Mouse (Mus musculus) gonadal fat pad, adult 2 months (tissue): ENCODE measurements around the gene Gm45711. TPM values are rescaled to one million over a fixed set of nuclear protein-coding genes. Genes with fewer than 3 reads are reported as not detected.
"Not testable (repeated sequence)": the region's sequence is repeated elsewhere in the genome, so short reads cannot be mapped to it uniquely, and the experiment has no call there.

ENCODE experiments used
- DNase-seq: peaks from one replicate; pipeline ENCODE4 v3.0.0-alpha.2; 2012; ENCODE audit warnings: low read depth
- polyA plus RNA-seq: library from polyadenylated mRNA; depleted of rRNA; stranded (reverse); fragments of >200 nt; gene quantifications from 2 replicates; pipeline ENCODE4 v1.2.3, GENCODE M21; 2012; rRNA removed

Gm45711 gene
- 0.29 TPM in 1 of 2 replicates, not detected in the other for polyA plus RNA-seq

DNA sequence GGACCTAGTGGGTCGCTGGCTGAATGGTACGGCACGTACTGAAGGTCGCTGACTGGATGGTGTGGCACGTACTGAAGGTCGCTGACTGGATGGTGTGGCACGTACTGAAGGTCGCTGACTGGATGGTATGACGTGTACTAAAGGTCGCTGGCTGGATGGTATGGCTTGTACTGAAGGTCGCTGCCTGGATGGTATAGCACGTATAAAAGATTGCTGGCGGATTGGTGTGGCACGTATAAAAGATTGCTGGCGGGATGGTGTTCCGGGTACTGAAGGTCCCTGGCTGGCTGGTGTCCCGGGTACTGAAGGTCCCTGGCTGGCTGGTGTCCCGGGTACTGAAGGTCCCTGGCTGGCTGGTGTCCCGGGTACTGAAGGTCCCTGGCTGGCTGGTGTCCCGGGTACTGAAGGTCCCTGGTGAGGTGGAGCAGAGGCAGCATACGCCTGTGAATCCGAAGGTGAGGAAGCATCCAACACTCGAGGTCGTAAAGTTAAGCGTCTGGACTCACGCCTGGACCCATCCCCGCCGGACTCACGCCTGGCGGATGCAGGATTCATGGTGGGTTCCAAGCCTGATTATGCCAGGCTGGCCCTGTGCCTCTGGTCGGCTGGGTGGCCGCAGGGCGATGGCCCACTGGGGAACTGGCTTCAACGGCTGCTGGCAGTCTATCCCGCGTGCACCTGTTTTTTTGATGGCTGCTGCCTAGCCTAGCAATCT, at the start of gene Gm45711, which contains the start of gene Cmtm1:
Gene Gm45711, minus strand, starts transcription at position 641 of the 715 bp plus-strand sequence.
Gene Cmtm1, minus strand, starts transcription at position 705 of the 715 bp plus-strand sequence.
- DNase-seq, result not testable (repeated sequence)

GRCm38 (mm10) chr8:104358637-104359036, 48.8 kb upstream of the Gm45711 start:
- no peak for DNase-seq

- DNase-seq, result no peak
Observed at GRCm38 (mm10) chr8:104354504-104354903, 44.6 kb upstream of the Gm45711 start.

- DNase-seq, result no peak
Observed at GRCm38 (mm10) chr8:104353186-104353585, 43.3 kb upstream of the Gm45711 start.

DNA sequence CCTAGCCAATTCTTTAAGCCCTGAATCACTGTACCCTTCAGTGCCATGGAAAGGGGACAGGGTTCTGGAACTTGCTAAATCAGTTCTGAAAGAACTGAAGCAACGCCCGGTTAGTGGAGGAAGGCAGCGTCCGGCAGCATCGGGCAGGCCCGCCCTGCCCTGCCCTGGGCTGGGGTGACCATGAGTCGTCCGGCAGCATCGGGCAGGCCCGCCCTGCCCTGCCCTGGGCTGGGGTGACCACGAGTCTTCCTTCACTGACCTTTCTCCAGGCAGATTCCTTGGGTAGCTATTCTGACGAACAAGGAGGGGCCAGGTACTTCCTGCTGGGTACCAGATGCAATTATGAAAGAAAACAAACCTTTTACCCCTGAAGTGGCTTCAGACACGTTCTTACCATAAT, 40.2 kb upstream of the Gm45711 start:
- DNase-seq, result no peak

GRCm38 (mm10) chr8:104348971-104349370, 39.1 kb upstream of the Gm45711 start:
- no peak for DNase-seq

GRCm38 (mm10) chr8:104346706-104347105, 36.8 kb upstream of the Gm45711 start:
- no peak for DNase-seq

GRCm38 (mm10) chr8:104344622-104345021, 34.7 kb upstream of the Gm45711 start:
- no peak for DNase-seq

- DNase-seq, result no peak
Observed at GRCm38 (mm10) chr8:104343957-104344356, 34.1 kb upstream of the Gm45711 start.

GRCm38 (mm10) chr8:104342426-104342825, 32.5 kb upstream of the Gm45711 start:
- DNase-seq, result no peak

DNA sequence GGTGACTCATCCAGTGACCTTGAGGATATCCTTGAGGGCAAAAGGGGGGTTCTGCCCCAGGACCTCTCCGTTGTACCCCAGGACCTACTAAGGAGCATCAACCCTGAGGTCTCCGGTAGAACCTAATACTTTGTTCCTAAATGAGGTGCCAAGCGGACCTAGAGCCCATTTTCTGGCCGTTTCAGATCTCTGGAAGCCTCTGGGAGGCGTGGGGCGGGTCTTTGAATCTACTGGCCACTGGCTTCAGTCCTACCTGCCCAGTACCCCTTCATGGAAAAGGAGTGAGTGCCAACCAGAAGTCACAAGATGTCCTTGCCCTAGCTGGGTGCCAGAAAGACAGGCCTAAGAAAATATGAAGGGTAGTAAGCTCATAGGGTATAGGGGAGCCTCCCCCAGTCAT, 31.8 kb upstream of the Gm45711 start:
- DNase-seq, result no peak

DNA sequence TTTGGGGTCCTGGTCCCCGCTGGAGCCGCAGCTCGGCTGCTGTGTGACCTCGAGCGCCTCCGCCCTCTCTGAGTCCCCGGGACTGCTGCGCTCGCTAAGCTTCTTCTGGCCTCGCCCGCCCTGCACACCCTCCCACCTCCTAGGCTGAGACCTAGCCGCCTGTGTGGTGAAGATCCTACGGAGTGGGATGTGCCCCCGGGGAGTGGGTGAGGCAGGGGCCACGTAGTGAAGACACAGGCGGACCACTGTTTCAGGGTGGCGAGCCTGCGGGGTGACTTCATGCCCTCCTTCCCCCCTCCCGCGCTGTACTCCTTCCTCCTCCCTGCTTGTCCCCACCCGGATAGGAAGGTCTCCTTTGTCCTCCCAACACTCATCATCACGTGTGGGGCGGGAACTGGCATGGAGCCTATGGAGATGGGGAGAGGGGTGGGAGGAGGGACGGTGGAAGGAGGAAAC, 31.3 kb upstream of the Gm45711 start:
- no peak for DNase-seq

DNA sequence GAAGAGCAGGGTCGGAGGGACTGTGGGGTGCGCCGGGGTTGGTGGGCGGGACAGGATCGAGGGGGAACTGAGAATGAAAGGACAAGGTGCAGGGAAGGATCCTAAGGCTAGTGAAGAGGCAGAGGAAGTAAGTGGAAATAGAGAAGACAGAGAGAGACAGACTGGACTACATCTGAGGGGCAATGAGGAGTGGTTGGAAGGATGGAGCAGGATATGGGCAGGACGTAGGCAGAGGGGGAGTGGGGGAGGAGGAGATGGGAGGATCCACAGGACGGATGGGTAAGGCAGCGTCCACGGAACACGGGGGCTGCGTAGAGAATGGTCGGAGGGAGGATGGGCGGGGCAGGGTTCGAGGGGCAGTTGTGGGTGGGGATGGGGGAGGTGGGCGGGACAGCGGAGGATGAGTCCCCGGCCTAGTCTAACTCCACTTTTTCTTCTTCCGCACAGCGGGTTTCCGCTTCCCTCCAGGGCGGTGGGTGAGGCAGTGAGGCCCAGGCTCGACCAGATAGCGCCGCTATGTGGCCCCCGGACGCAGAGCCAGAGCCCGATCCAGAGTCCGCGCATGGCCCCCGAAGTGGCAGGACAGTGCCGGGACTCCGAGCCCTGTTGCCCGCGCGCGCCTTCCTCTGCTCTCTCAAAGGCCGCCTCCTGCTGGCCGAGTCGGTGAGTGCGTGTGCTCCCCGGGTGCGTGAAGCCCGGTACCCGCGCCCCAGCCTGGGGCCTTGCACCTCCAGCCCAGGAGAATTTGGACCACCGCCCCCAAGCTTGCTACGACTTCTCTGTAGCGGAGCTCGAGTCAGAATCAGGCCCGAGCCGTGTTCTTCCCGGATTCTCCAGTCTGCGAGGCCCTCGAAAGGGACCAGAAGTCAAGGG, 30.6 kb upstream of the Gm45711 start:
- no peak for DNase-seq

DNA sequence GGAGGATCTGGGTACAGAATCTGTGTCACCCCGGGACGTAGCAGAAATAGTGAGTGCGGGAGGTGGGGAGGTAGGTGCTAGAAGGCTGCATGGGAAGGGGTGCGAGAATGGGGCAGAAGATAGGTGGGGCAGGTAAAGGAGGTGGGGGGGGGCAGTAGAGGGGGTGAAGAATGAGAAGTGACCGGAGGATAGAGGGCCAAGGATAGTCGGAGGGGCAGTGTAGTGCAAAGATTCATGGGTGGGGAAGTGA, 30.0 kb upstream of the Gm45711 start:
- DNase-seq, result no peak

DNA sequence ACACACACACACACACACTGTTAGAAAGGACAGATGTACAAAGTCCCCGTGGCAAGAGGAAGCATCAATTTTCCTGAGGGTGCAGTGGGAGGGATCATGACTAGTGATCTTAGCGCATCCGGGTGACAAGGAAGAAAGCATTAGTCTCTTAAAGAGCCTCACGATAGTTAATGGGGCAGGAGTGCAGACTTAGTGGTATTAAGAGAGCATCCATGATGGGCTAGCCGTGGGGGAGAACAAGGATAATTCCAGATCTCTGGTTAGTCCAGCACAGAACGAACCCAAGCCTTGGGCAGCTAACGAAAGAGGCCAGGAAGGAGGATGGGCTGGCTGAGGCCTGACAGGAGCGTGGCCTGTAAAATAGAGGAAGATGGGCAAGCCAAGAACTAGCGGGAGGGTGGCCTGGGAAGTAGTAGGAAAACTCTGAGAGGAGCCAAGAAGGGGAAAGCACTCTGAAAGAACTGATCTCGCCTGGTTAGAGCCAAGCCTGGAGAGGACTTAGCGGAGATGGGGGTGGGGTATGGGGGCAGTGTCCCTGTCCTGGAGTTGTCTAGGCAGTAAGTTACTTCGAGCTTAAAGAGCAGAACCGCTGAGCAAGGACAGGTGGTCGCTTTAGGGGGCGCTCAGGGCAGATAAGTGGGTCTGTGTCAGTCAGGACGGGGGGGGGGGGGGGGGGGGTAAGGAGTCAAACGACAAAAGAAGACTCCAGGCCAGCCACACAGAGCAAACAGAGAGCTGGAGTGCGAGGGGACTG, 29.5 kb upstream of the Gm45711 start, which contains the start of gene Cmtm3:
Gene Cmtm3, plus strand, starts transcription at position 182 of the 754 bp plus-strand sequence.
- no peak for DNase-seq

- no peak for DNase-seq
Observed at GRCm38 (mm10) chr8:104337890-104338289, 28.0 kb upstream of the Gm45711 start.

DNA sequence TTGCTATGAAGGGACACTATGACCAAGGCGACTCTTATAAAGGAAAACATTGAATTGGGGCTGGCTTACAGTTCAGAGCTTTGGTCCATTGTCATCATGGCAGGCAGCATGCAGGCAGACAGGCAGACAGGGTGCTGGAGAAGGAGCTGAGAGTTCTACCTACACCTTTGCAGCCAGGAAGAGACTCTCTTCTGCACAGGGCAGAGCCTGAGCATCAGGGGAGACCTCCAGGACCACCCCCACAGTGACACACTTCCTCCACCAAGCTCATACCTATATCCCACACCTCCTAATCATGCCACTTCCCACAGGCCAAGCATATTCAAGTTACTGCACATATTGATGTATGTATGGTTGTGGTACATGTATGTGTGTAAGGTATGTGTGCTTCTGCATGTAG, 26.9 kb upstream of the Gm45711 start:
- DNase-seq, result no peak

DNA sequence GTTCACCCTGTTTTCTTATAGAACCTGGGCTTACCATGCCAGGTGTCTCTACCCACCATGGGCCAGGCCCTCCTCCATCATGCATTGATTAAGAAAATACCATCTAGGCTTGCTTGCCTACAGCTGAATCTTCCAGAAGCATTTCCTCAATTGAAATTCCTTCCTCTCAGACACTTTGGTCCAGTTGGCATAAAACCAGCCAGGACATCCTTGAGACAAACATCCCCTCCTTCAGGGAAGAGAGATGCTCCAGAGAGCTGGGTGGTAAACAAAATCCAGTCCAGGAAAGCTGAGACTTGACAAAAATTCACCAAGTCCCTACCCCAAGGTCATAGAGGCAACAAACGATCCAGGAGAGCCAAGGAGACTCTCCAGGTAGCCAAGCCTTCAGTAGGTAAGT, 24.3 kb upstream of the Gm45711 start:
- no peak for DNase-seq

DNA sequence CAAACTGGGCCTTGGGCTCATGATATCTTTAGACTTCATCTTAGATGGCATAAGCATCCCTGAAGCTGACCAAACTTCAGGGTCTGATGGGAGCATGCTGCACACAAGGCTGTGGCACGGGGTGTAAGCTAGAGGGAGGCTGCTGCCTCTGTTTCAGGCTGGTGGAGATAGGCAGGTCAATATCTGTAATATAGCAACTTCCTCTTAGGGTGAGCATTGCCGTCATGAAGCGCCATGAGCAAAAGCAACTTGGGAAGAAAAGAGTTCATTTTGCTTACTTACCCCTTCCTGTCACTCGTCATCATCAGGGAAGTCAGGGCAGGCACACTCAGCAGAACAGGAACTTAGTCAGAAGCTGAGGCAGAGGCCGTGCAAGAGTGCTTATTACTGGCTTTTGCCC, 23.9 kb upstream of the Gm45711 start:
- DNase-seq, result no peak

GRCm38 (mm10) chr8:104332665-104333631, 23.1 kb upstream of the Gm45711 start:
- no peak for DNase-seq

GRCm38 (mm10) chr8:104321930-104322329, 12.0 kb upstream of the Gm45711 start, which contains the start of gene Cmtm2b:
Cmtm2b (plus strand) TSS chr8:104322230.
- not testable (repeated sequence) for DNase-seq
